Mouse (Mus musculus) embryonic fibroblast, embryonic 13.5 days (primary cell): ENCODE measurements at regions not wholly inside any gene's neighbourhood (a gene's known extent, or its start where the extent isn't known, plus 50 kb on each side); places are given as distances from the start of the nearest gene placed in this dataset.

Experiments
- CTCF ChIP-seq: IDR thresholded peaks from 2 replicates; pipeline ENCODE4 v1.5.1; 2011; ENCODE audit warnings: mild to moderate bottlenecking, control low read depth, low read length, moderate library complexity, borderline replicate concordance; ENCODE audit not compliant: insufficient read depth
- POLR2A ChIP-seq: IDR thresholded peaks from 2 replicates; pipeline ENCODE4 v1.6.1; 2011; ENCODE audit warnings: low read depth, mild to moderate bottlenecking, control low read depth, low read length, moderate library complexity

DNA sequence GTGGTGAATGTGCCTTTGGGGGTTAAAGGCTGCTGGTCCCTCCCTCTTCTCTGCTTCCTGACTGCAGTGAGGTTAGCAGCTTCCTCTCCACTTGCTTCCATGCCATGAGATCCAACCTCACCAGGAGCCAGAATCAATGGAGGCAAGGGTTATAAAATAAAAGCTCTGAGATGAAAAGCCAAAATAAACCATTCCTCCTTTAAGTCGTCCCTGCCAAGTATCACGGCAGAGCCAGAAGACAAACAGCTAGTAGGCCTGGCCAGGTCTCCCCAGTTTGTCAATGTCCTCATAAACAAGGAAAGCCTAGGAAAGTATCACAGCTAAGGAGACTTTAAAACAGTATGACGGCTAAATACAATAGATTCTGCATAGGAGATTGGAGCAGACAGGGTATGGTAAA is 401.5 kb upstream of the Rgma start:
- no peak for TF ChIP-seq POLR2A
- TF ChIP-seq CTCF, result no peak
